Mouse (Mus musculus) lung, embryonic 15.5 days (tissue): ENCODE measurements at regions not wholly inside any gene's neighbourhood (a gene's known extent, or its start where the extent isn't known, plus 50 kb on each side); places are given as distances from the start of the nearest gene placed in this dataset.

ENCODE experiments used
- ATAC-seq: fragments of 200-750 bp; cut with Nextera tagmentation; 2 replicates; pipeline ENCODE4 v1.8.0; 2017; ENCODE audit warnings: moderate number of reproducible peaks, borderline replicate concordance; ENCODE audit not compliant: low FRiP score, low TSS enrichment; ENCODE audit errors: extremely low read depth
- H3K27ac ChIP-seq: fragments of 300-500 bp; sonication (generic); 2 replicates; pipeline ENCODE4 v1.5.1; 2015; ENCODE audit warnings: moderate library complexity, mild to moderate bottlenecking, inconsistent platforms
- H3K27me3 ChIP-seq: fragments of 300-500 bp; sonication (generic); 2 replicates; pipeline ENCODE4 v1.6.1; 2015; ENCODE audit warnings: inconsistent platforms
- H3K36me3 ChIP-seq: fragments of 300-500 bp; sonication (generic); 2 replicates; pipeline ENCODE4 v1.6.1; 2015; ENCODE audit warnings: inconsistent platforms
- H3K4me1 ChIP-seq: fragments of 300-500 bp; sonication (generic); 2 replicates; pipeline ENCODE4 v1.6.1; 2015; ENCODE audit warnings: inconsistent platforms
- H3K4me2 ChIP-seq: fragments of 300-500 bp; sonication (generic); 2 replicates; pipeline ENCODE4 v1.6.1; 2015; ENCODE audit warnings: inconsistent platforms, mild to moderate bottlenecking, moderate library complexity
- H3K4me3 ChIP-seq: fragments of 300-500 bp; sonication (generic); 2 replicates; pipeline ENCODE4 v1.5.1; 2015; ENCODE audit warnings: mild to moderate bottlenecking, inconsistent platforms
- H3K9ac ChIP-seq: fragments of 300-500 bp; sonication (generic); 2 replicates; pipeline ENCODE4 v1.6.1; 2015; ENCODE audit warnings: inconsistent platforms
- H3K9me3 ChIP-seq: fragments of 300-500 bp; sonication (generic); 2 replicates; pipeline ENCODE4 v1.6.1; 2016; ENCODE audit warnings: inconsistent platforms
- WGBS: fragments of 180-500 bp; shearing (Covaris S2); methylation state at CpG from one replicate; pipeline ENCODE4 v1.1.7; 2015; 5-methylcytosine and 5-hydroxymethylcytosine counted together

DNA sequence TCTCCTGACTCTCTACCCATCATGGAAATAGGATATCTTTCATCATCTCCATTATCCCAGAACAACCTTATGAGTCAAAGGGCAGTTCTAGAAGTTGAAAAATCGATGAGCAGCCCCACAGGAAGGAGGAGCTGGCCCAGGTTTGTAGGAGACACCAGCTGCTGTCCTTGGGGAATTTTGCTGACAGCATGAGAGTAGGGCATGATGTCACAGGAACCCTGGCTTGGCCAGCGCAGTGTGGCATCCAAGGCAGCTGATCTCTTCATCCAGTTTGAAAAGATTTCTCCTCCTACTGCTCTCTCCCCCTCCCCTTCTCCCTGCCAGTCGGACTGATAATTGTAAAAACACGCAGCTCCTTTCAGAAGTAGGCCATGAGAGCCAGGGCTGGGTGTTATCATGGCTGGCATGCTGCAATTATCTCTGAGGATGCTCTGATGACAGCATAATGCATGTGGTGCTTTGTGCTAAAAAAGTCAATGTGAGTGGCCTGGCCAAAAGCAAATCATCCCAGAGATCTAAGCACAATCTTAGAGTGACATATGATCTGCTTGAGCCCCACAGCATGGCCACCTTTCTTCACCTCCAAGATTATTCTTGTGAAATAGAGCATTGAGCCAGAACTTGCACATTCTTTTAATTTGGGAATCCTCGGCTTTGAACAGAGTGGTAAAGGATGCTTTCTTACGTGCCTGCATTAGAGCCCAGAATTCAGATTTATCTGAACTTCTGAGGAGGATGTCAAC, 54.2 kb downstream of the Gjd2 start:
- H3K4me2 ChIP-seq = no peak overlapping the region
- no peaks in the 10 kb centered on the region for H3K4me1 ChIP-seq
- WGBS = 52% methylated on average over 6 of the region's 6 CpGs
- H3K4me3 ChIP-seq = no peak overlapping the region
- H3K9ac ChIP-seq = no peak overlapping the region
- H3K27me3 ChIP-seq = no peaks in the 10 kb centered on the region
- H3K36me3 ChIP-seq = no peaks in the 10 kb centered on the region
- H3K27ac ChIP-seq = no peak overlapping the region
- no peaks in the 10 kb centered on the region for H3K9me3 ChIP-seq
- ATAC-seq = no peak

DNA sequence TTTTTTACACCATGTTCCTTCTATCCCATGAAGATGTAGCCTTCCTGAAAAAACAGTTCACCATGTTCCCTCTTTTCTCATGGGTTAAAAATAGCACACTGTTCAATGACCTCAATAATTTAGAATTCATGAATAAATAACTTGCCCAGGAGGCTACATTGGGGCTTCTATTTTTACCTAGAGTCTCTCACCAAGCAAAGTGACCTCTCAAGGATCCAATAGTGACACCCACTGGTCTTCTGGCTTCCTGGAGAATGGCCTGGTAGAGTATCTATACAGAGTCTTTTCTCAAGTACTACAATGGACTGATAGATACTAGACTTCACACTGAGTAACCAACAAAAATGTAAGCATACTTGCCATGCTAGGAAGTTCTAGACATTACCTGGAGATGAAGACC, 60.9 kb downstream of the Gjd2 start:
- Histone ChIP-seq H3K36me3 (no peaks in the 10 kb centered on the region), H3K4me1 (no peaks in the 10 kb centered on the region), H3K27me3 (no peaks in the 10 kb centered on the region), H3K9me3 (no peaks in the 10 kb centered on the region), H3K4me2 (no peak overlapping the region), H3K9ac (no peak overlapping the region), H3K4me3 (no peak overlapping the region), H3K27ac (no peak overlapping the region)
- no peak for ATAC-seq

DNA sequence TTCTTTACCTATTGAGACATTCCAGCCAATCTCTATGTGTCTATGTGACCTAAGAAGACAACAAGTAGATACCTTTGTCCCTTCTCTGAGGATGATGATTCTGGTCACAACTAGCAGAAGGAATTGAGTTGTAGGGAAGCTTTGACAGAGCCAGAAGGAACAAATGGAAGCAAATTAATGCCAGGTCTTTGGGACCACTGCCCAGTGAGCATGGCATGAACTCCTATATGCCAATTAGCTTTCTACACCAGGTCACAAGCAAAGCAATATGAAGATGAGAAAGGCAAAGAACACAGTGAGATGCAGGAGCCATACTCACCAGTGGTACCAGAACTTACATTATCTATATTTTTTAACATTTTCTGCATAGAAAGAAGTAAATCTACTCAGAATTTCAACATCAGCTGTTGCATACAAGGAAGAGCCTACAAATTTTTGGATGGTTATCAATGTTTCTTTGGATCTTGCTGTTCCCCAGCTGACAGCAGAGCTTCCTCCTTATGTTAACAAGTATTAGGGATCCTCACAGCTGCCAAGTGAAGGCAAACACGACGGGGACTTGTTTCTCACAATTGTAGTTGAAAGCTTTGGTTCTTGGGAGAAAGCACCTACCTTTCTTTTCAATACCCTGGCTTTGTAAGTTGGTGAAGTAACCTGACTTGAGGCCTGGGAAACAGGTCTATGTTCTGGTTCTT, 64.0 kb downstream of the Gjd2 start:
- H3K4me3 ChIP-seq = no peak overlapping the region
- ATAC-seq = no peak
- no peaks in the 10 kb centered on the region for H3K4me1 ChIP-seq
- H3K9me3 ChIP-seq = no peaks in the 10 kb centered on the region
- H3K27ac ChIP-seq = no peak overlapping the region
- no peaks in the 10 kb centered on the region for H3K27me3 ChIP-seq
- WGBS = 41% methylated on average over 2 of the region's 2 CpGs
- H3K4me2 ChIP-seq = no peak overlapping the region
- no peak overlapping the region for H3K9ac ChIP-seq
- no peaks in the 10 kb centered on the region for H3K36me3 ChIP-seq

DNA sequence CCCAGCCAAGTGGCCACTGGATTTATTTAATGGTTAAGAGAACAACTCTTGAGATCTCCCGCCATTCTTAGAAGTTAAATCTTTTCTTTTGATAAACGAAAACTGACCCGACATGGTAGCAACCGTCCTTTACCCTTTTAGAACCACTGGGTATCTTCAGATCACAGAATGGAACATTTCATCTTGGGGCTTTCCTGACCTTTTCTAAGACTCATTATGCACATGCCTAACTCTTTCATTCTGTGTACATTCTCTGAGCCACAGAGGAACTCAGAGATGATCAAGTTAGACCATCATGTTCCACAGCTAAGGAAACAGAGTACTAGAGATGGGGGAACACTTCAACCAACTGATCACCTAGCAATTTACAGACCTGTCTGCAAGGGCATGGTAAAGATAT, 81.7 kb downstream of the Gjd2 start:
- no peaks in the 10 kb centered on the region for H3K36me3 ChIP-seq
- no peak for ATAC-seq
- H3K27me3 ChIP-seq = no peaks in the 10 kb centered on the region
- H3K9ac ChIP-seq = no peak overlapping the region
- no peak overlapping the region for H3K27ac ChIP-seq
- H3K4me2 ChIP-seq = no peak overlapping the region
- H3K4me3 ChIP-seq = no peak overlapping the region
- 0 out of 2 replicates have a peak, but pooled peaks cover 5% of the 10 kb centered on the region for H3K4me1 ChIP-seq
- H3K9me3 ChIP-seq = no peaks in the 10 kb centered on the region
- WGBS = 77% methylated on average over 4 of the region's 4 CpGs

DNA sequence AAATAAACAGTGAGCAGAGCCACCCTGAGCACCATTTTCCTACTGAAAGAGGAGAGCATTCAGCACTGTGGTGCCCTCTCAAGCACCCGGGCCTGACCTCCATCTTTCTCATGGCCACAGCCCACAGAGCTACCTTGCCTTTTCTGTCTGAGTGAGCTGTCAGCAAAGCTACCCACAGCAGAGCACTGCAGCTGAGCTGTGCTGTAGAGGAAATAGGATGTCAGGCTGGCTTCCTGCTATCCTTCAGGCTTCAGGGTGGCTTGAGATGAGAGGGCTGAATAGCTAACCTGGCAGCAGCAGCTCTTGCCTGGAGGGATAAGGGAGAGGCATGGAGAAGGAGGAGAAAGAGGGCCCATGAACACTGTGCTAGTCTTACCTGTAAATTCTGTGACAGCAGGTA, 82.5 kb downstream of the Gjd2 start:
- no peaks in the 10 kb centered on the region for H3K9me3 ChIP-seq
- no peak for ATAC-seq
- no peak overlapping the region for H3K4me3 ChIP-seq
- 0 out of 2 replicates have a peak, but pooled peaks cover 5% of the 10 kb centered on the region for H3K4me1 ChIP-seq
- no peak overlapping the region for H3K9ac ChIP-seq
- no peak overlapping the region for H3K4me2 ChIP-seq
- H3K36me3 ChIP-seq = no peaks in the 10 kb centered on the region
- H3K27me3 ChIP-seq = no peaks in the 10 kb centered on the region
- no peak overlapping the region for H3K27ac ChIP-seq
- 50% methylated on average over 1 of the region's 1 CpGs for WGBS

DNA sequence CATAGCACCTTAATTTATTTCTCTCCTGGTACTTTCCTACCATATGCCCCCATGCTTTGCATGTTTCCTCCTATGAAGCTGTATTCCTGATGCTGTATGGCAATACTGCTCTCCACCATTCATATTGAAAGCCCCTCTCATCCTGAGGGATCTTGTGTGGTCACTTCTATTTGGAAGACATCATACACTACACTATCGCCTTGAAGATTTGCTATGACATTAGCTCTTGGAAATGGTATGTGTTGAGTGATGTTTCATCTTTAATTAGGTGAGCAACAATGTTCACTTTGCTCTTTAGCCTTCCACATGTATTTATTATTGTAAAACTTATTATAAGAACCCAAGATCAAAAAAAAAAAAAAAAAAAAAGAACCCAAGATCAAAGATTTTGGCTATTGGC, 81.2 kb upstream of the Arhgap11a start:
- H3K27me3 ChIP-seq = no peaks in the 10 kb centered on the region
- H3K36me3 ChIP-seq = no peaks in the 10 kb centered on the region
- ATAC-seq = 0 out of 2 replicates have a peak, but pooled peaks have one; percentile 59
- H3K4me2 ChIP-seq = no peak overlapping the region
- no peak overlapping the region for H3K4me3 ChIP-seq
- 0 out of 2 replicates have a peak, but pooled peaks cover 5% of the 10 kb centered on the region for H3K4me1 ChIP-seq
- H3K27ac ChIP-seq = no peak overlapping the region
- WGBS = 51% methylated on average over 1 of the region's 1 CpGs
- no peak overlapping the region for H3K9ac ChIP-seq
- no peaks in the 10 kb centered on the region for H3K9me3 ChIP-seq

DNA sequence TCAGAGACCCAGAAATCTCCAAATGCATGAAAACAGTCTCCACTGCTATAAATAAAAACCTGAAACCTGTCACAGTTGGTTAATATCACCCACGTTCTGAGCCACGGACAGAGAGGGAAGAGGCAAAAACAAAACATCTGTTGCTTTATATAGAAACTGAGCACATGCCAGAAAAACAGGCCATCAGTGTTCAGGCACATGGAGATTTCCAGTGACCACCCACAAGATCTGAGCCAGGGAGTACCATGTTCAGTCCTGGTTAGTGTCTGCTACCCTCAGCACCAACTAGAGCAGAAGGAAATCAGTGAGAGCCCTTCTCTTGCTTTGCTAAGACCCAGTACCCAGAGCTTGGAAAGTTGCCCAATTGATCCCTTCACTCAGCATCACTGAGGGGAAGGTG, 75.7 kb upstream of the Arhgap11a start:
- no peak overlapping the region for H3K4me3 ChIP-seq
- no peaks in the 10 kb centered on the region for H3K36me3 ChIP-seq
- H3K27ac ChIP-seq = no peak overlapping the region
- peak; percentile 68 for ATAC-seq
- 20% methylated on average over 2 of the region's 2 CpGs for WGBS
- peaks cover 9% of the 10 kb centered on the region; the same call in 1 of the 2 replicates for H3K4me1 ChIP-seq
- H3K9me3 ChIP-seq = no peaks in the 10 kb centered on the region
- no peaks in the 10 kb centered on the region for H3K27me3 ChIP-seq
- no peak overlapping the region for H3K9ac ChIP-seq
- H3K4me2 ChIP-seq = no peak overlapping the region

DNA sequence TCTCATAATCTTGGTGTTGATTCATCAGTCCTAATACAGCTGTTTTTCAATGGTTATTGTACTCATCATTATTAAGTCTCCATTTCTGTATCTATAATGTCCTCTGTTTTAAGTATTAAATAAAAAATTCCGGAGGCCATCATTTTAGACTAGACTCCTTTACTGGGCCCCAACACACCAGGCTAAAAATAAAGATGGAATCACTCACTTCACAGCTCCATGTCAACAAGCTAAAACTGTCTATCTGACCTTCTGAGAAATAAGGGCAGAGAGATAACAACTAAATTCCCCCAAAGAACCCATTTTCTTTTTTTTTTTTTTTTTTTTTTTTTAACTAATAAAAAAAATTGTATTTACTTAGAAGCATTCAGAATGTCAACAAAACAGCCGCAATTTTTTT, 70.5 kb upstream of the Arhgap11a start:
- H3K27me3 ChIP-seq = no peaks in the 10 kb centered on the region
- no peaks in the 10 kb centered on the region for H3K36me3 ChIP-seq
- peak; percentile 63; the same call in 1 of the 2 replicates for ATAC-seq
- peaks cover 8% of the 10 kb centered on the region for H3K4me1 ChIP-seq
- no peak overlapping the region for H3K4me3 ChIP-seq
- H3K4me2 ChIP-seq = no peak overlapping the region
- WGBS = 31% methylated on average over 2 of the region's 2 CpGs
- H3K9me3 ChIP-seq = no peaks in the 10 kb centered on the region
- no peak overlapping the region for H3K27ac ChIP-seq
- no peak overlapping the region for H3K9ac ChIP-seq

DNA sequence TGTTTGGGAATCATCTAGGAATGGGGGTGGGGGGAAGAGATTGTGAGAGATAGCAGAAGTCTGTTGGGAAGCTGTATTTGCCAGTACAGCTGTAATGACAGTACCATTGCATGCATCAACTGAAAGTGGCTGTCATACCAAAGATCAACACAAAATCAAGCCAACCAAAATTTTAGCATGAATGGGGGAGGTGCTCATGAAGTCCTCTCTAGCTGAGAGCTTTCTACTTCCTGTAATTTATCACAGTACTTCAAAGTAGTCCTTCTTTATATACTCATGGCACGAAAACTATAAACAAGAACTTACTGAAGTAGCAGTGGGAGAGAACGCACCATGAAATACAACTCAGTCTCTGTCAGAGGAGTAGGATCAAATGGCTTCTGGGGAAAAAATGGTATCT, 65.8 kb upstream of the Arhgap11a start:
- ATAC-seq = peak; percentile 71
- no peak overlapping the region for H3K9ac ChIP-seq
- H3K9me3 ChIP-seq = no peaks in the 10 kb centered on the region
- H3K4me3 ChIP-seq = no peak overlapping the region
- 29% methylated on average over 2 of the region's 2 CpGs for WGBS
- H3K4me1 ChIP-seq = peaks cover 5% of the 10 kb centered on the region; the same call in 1 of the 2 replicates
- no peaks in the 10 kb centered on the region for H3K27me3 ChIP-seq
- H3K36me3 ChIP-seq = no peaks in the 10 kb centered on the region
- no peak overlapping the region for H3K4me2 ChIP-seq
- H3K27ac ChIP-seq = no peak overlapping the region

DNA sequence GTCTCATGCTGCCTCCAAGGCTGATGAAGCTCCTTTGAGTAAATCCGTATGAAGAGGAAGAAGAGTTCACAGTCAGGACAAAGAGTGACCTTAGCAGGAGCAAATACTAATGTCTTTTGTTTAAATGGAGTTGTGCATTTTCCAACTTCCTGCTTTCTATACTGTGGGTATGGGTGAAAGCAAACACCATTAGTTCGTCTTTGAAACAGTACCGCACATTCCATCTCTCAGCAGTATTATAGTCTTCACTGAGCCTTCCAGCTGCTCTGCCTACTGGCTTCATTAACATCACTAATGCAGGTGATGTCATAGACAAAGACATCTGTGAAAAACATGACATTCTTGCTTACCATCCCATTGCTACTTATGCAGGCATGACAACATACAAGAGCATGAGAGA, 62.7 kb upstream of the Arhgap11a start:
- 51% methylated on average over 3 of the region's 3 CpGs for WGBS
- no peak for ATAC-seq
- Histone ChIP-seq H3K4me1 (peaks cover 5% of the 10 kb centered on the region; the same call in 1 of the 2 replicates), H3K36me3 (no peaks in the 10 kb centered on the region), H3K4me2 (no peak overlapping the region), H3K4me3 (no peak overlapping the region), H3K27me3 (no peaks in the 10 kb centered on the region), H3K9me3 (no peaks in the 10 kb centered on the region), H3K27ac (no peak overlapping the region), H3K9ac (no peak overlapping the region)

DNA sequence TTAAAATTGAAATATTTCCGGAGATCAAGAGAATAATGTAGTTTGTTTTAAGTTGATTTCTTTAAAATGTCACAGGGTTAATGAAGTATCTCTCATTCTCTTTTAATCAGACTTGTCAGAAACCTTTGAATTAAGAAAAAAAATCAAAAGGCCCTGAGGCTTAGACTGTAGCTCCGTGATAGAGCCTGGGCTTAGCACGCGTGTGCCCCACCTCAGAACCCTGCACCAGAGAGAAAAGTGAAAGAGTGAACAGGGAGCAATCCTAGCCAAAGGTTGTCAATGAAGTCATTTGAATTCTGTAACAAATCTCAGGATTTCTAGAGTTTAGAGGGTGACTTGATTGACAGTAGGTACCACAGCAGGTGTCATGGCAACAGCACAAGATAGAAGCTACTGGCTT, 61.0 kb upstream of the Arhgap11a start:
- H3K4me2 ChIP-seq = no peak overlapping the region
- no peak overlapping the region for H3K27ac ChIP-seq
- no peak overlapping the region for H3K9ac ChIP-seq
- 84% methylated on average over 4 of the region's 4 CpGs for WGBS
- H3K4me1 ChIP-seq = peaks cover 2% of the 10 kb centered on the region; the same call in 1 of the 2 replicates
- H3K36me3 ChIP-seq = no peaks in the 10 kb centered on the region
- H3K27me3 ChIP-seq = no peaks in the 10 kb centered on the region
- H3K4me3 ChIP-seq = no peak overlapping the region
- no peaks in the 10 kb centered on the region for H3K9me3 ChIP-seq
- ATAC-seq = no peak

DNA sequence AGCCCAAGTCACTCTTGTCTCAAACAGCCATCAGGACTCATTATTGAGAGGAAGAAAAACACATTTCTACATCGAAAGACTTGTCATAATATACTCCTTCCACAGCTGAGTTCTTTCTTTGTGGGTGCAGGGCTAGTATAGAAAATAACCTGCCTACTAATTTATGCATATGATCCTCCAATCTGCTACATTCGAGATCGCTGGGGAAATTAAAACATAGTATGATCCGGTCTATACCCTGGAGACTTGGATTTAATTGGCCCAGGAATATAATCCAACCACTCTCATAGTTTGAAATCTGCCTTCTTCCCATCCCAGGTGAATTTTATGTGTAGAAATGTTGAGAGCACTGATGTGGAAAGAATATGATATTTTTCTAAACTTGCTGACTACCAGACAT, 60.2 kb upstream of the Arhgap11a start:
- WGBS = 82% methylated on average over 4 of the region's 4 CpGs
- Histone ChIP-seq H3K9me3 (no peaks in the 10 kb centered on the region), H3K9ac (no peak overlapping the region), H3K36me3 (no peaks in the 10 kb centered on the region), H3K27me3 (no peaks in the 10 kb centered on the region), H3K4me3 (no peak overlapping the region), H3K4me1 (no peaks in the 10 kb centered on the region), H3K27ac (no peak overlapping the region), H3K4me2 (no peak overlapping the region)
- no peak for ATAC-seq
